Comparison of ENCODE assay signal across 12 mouse cellular contexts in genomic region chr11:114303636-114304354, GRCm38 (mm10).
DNase-seq lines count a peak whose midpoint lies in the region; ATAC-seq lines count a peak whose summit lies in the region.
"Had no signal": no experiment of that assay in that cellular context is flagged by ENCODE, and none has a peak within 500 bp of the region (broad histone marks: within the 10 kb centered on the region; RNA-seq: fewer than 3 reads in every experiment).

No protein-coding gene starts in this region.

- no peak overlapping the region for H3K4me2 ChIP-seq in hindbrain, embryonic 12.5 days (replicated peaks)
- H3K4me2 ChIP-seq in midbrain, embryonic 13.5 days (replicated peaks), result 0 out of 2 replicates have a peak overlapping the region, but pooled peaks have one; percentile 2

- no peak overlapping the region for H3K9ac ChIP-seq in hindbrain, embryonic 12.5 days
- no peak overlapping the region for H3K9ac ChIP-seq in midbrain, embryonic 13.5 days (replicated peaks)

- H3K36me3 ChIP-seq in hindbrain, embryonic 12.5 days, result no peaks in the 10 kb centered on the region
- H3K36me3 ChIP-seq in midbrain, embryonic 13.5 days, result no peaks in the 10 kb centered on the region

- H3K27me3 ChIP-seq in hindbrain, embryonic 12.5 days, result 0 out of 2 replicates have a peak, but pooled peaks cover 2% of the 10 kb centered on the region
- no peaks in the 10 kb centered on the region for H3K27me3 ChIP-seq in midbrain, embryonic 13.5 days

- WGBS in hindbrain, embryonic 12.5 days, result 36% methylated on average over 13 of the region's 13 CpGs
- 37% methylated on average over 13 of the region's 13 CpGs for WGBS in midbrain, embryonic 13.5 days

- H3K4me3 ChIP-seq in hindbrain, embryonic 12.5 days, result no peak overlapping the region
- H3K4me3 ChIP-seq in midbrain, embryonic 13.5 days (replicated peaks), result no peak overlapping the region

- peak; percentile 18 for DNase-seq in brain, adult 2 months (ENCODE audit: low read depth, low spot score)
- DNase-seq in embryo, embryonic 10.5 days (ENCODE audit: low spot score), result peak; percentile 72
- no peak for DNase-seq in gastrocnemius, adult 18-20 months (ENCODE audit: low spot score)
- no peak for DNase-seq in layer of hippocampus, postnatal 14 days (ENCODE audit: low spot score in 2 of 2)
- DNase-seq in urinary bladder, adult 18-20 months (ENCODE audit: low spot score in 2 of 2), result no peak
- DNase-seq: heart, postnatal 36 days; layer of hippocampus, adult 9-11 months; right cerebral cortex, adult 18-20 months; thymus, postnatal 14 days had no signal

- no peaks in the 10 kb centered on the region for H3K9me3 ChIP-seq in hindbrain, embryonic 12.5 days (replicated peaks)
- H3K9me3 ChIP-seq in midbrain, embryonic 13.5 days, result no peaks in the 10 kb centered on the region

- peak; percentile 80 for ATAC-seq in hindbrain, embryonic 12.5 days (ENCODE audit: low FRiP score)
- peak; percentile 89 for ATAC-seq in midbrain, embryonic 13.5 days

- H3K4me1 ChIP-seq in hindbrain, embryonic 12.5 days, result peaks cover 23% of the 10 kb centered on the region
- H3K4me1 ChIP-seq in midbrain, embryonic 13.5 days (replicated peaks), result peaks cover 27% of the 10 kb centered on the region

- peak overlapping the region; percentile 35; the same call in 1 of the 2 replicates for H3K27ac ChIP-seq in hindbrain, embryonic 12.5 days
- H3K27ac ChIP-seq in midbrain, embryonic 13.5 days, result no peak overlapping the region
- H3K27ac ChIP-seq: macrophage had no signal

Comparison
In these comparisons a context has a peak if more than half of its experiments do, and no peak if none do; other contexts are left out.
1. DNase-seq: peak in brain, adult 2 months (single experiment) and embryo, embryonic 10.5 days (single experiment); none in gastrocnemius, adult 18-20 months (single experiment), layer of hippocampus, postnatal 14 days (0 of 2) and urinary bladder, adult 18-20 months (0 of 2).